Mouse (Mus musculus): ENCODE measurements around the gene Rps25. TPM values are rescaled to one million over a fixed set of nuclear protein-coding genes. Genes with fewer than 3 reads are reported as not detected.
"Not testable (repeated sequence)": the region's sequence is repeated elsewhere in the genome, so short reads cannot be mapped to it uniquely, and the experiment has no call there.

Rps25 gene
- polyA plus RNA-seq, 1 experiment from 2014 or later = 1,766 TPM

GRCm38 (mm10) chr9:44398087-44398486 is 8.9 kb upstream of the Rps25 start:
- no peak for ATAC-seq (ENCODE audit: insufficient read depth, low FRiP score, low TSS enrichment)
- Histone ChIP-seq H3K4me3 (ENCODE audit: low read depth, low read length) (peak overlapping the region; percentile 62), H3K27me3 (ENCODE audit: control insufficient read depth, insufficient read depth, low read length) (no peaks in the 10 kb centered on the region), H3K9me3 (ENCODE audit: control insufficient read depth, low read length) (no peaks in the 10 kb centered on the region), H3K4me2 (ENCODE audit: low read depth) (peak overlapping the region; percentile 96), H3K4me1 (ENCODE audit: control insufficient read depth, insufficient read depth, low read length) (peaks cover 7% of the 10 kb centered on the region; the same call in 1 of the 2 replicates), H3K9ac (ENCODE audit: low read length) (peak overlapping the region; percentile 36), H3K27ac (ENCODE audit: low read depth, low read length) (peak overlapping the region; percentile 70; the same call in 1 of the 2 replicates), H3K36me3 (ENCODE audit: control insufficient read depth, insufficient read depth, low read length) (peaks cover 12% of the 10 kb centered on the region)
- DNase-seq (ENCODE audit: low spot score) = no peak
- 3% methylated on average over 4 of the region's 4 CpGs for WGBS

GRCm38 (mm10) chr9:44398551-44398950 is 8.4 kb upstream of the Rps25 start:
- H3K4me1 ChIP-seq (ENCODE audit: control insufficient read depth, insufficient read depth, low read length) = peaks cover 7% of the 10 kb centered on the region; the same call in 1 of the 2 replicates
- ATAC-seq (ENCODE audit: insufficient read depth, low FRiP score, low TSS enrichment) (no peak), DNase-seq (ENCODE audit: low spot score) (no peak)
- H3K4me3 ChIP-seq (ENCODE audit: low read depth, low read length) = peak overlapping the region; percentile 62; the same call in 1 of the 2 replicates
- no peaks in the 10 kb centered on the region for H3K27me3 ChIP-seq (ENCODE audit: control insufficient read depth, insufficient read depth, low read length)
- WGBS = 81% methylated on average over 9 of the region's 9 CpGs
- H3K4me2 ChIP-seq (ENCODE audit: low read depth) = peak overlapping the region; percentile 96
- H3K9me3 ChIP-seq (ENCODE audit: control insufficient read depth, low read length) = no peaks in the 10 kb centered on the region
- H3K9ac ChIP-seq (ENCODE audit: low read length) = peak overlapping the region; percentile 36; the same call in 1 of the 2 replicates
- no peak overlapping the region for H3K27ac ChIP-seq (ENCODE audit: low read depth, low read length)
- H3K36me3 ChIP-seq (ENCODE audit: control insufficient read depth, insufficient read depth, low read length) = peaks cover 14% of the 10 kb centered on the region

- peaks cover 19% of the 10 kb centered on the region for H3K36me3 ChIP-seq (ENCODE audit: control insufficient read depth, insufficient read depth, low read length)
- H3K4me1 ChIP-seq (ENCODE audit: control insufficient read depth, insufficient read depth, low read length) = peaks cover 7% of the 10 kb centered on the region; the same call in 1 of the 2 replicates
- DNase-seq (ENCODE audit: low spot score) = no peak
- H3K4me2 ChIP-seq (ENCODE audit: low read depth) = peak overlapping the region; percentile 15; the same call in 1 of the 2 replicates
- no peak overlapping the region for H3K4me3 ChIP-seq (ENCODE audit: low read depth, low read length)
- ATAC-seq (ENCODE audit: insufficient read depth, low FRiP score, low TSS enrichment) = no peak
- WGBS = 83% methylated on average over 13 of the region's 13 CpGs
- H3K27ac ChIP-seq (ENCODE audit: low read depth, low read length) = no peak overlapping the region
- H3K27me3 ChIP-seq (ENCODE audit: control insufficient read depth, insufficient read depth, low read length) = no peaks in the 10 kb centered on the region
- no peaks in the 10 kb centered on the region for H3K9me3 ChIP-seq (ENCODE audit: control insufficient read depth, low read length)
- H3K9ac ChIP-seq (ENCODE audit: low read length) = no peak overlapping the region
Measured at GRCm38 (mm10) chr9:44399114-44399794, 7.7 kb upstream of the Rps25 start.

GRCm38 (mm10) chr9:44399795-44400114 is 7.2 kb upstream of the Rps25 start:
- H3K27me3 ChIP-seq (ENCODE audit: control insufficient read depth, insufficient read depth, low read length) = no peaks in the 10 kb centered on the region
- H3K36me3 ChIP-seq (ENCODE audit: control insufficient read depth, insufficient read depth, low read length) = peaks cover 19% of the 10 kb centered on the region
- peaks cover 7% of the 10 kb centered on the region; the same call in 1 of the 2 replicates for H3K4me1 ChIP-seq (ENCODE audit: control insufficient read depth, insufficient read depth, low read length)
- no peak overlapping the region for H3K9ac ChIP-seq (ENCODE audit: low read length)
- no peak overlapping the region for H3K4me3 ChIP-seq (ENCODE audit: low read depth, low read length)
- H3K4me2 ChIP-seq (ENCODE audit: low read depth) = no peak overlapping the region
- DNase-seq (ENCODE audit: low spot score) (no peak), ATAC-seq (ENCODE audit: insufficient read depth, low FRiP score, low TSS enrichment) (no peak)
- H3K27ac ChIP-seq (ENCODE audit: low read depth, low read length) = no peak overlapping the region
- H3K9me3 ChIP-seq (ENCODE audit: control insufficient read depth, low read length) = no peaks in the 10 kb centered on the region
- WGBS = 93% methylated on average over 6 of the region's 6 CpGs

DNA sequence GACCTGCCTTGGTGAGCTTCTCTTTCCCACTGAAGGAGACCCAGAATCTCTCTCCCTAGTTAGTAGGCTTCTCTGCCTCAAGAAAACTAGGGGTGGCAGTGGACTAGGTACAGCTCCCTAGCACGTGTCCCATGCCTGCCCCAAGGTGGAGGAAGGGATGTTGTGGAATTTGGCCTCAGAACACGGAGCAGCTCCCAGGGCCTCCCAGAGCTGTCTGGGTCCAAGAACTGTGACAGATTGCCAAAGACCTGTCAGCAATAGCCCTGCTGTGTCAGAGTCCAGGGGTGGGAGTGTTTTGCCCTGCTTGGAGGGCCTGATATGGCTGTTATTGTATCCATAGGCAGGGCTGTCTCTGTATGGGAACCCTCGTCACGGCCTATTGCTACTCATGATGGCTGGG is 5.9 kb upstream of the Rps25 start:
- no peak overlapping the region for H3K9ac ChIP-seq (ENCODE audit: low read length)
- H3K27ac ChIP-seq (ENCODE audit: low read depth, low read length) = no peak overlapping the region
- WGBS = 82% methylated on average over 4 of the region's 4 CpGs
- DNase-seq (ENCODE audit: low spot score) (no peak), ATAC-seq (ENCODE audit: insufficient read depth, low FRiP score, low TSS enrichment) (no peak)
- peaks cover 7% of the 10 kb centered on the region; the same call in 1 of the 2 replicates for H3K4me1 ChIP-seq (ENCODE audit: control insufficient read depth, insufficient read depth, low read length)
- H3K9me3 ChIP-seq (ENCODE audit: control insufficient read depth, low read length) = no peaks in the 10 kb centered on the region
- H3K4me3 ChIP-seq (ENCODE audit: low read depth, low read length) = no peak overlapping the region
- no peak overlapping the region for H3K4me2 ChIP-seq (ENCODE audit: low read depth)
- H3K36me3 ChIP-seq (ENCODE audit: control insufficient read depth, insufficient read depth, low read length) = peaks cover 19% of the 10 kb centered on the region
- H3K27me3 ChIP-seq (ENCODE audit: control insufficient read depth, insufficient read depth, low read length) = no peaks in the 10 kb centered on the region

GRCm38 (mm10) chr9:44405011-44405410 is 1.9 kb upstream of the Rps25 start:
- no peaks in the 10 kb centered on the region for H3K9me3 ChIP-seq (ENCODE audit: control insufficient read depth, low read length)
- H3K4me1 ChIP-seq (ENCODE audit: control insufficient read depth, insufficient read depth, low read length) = no peaks in the 10 kb centered on the region
- 84% methylated on average over 3 of the region's 3 CpGs for WGBS
- H3K4me3 ChIP-seq (ENCODE audit: low read depth, low read length) = no peak overlapping the region
- no peak for DNase-seq (ENCODE audit: low spot score)
- no peaks in the 10 kb centered on the region for H3K27me3 ChIP-seq (ENCODE audit: control insufficient read depth, insufficient read depth, low read length)
- H3K27ac ChIP-seq (ENCODE audit: low read depth, low read length) = no peak overlapping the region
- no peak for ATAC-seq (ENCODE audit: insufficient read depth, low FRiP score, low TSS enrichment)
- no peak overlapping the region for H3K4me2 ChIP-seq (ENCODE audit: low read depth)
- peaks cover 23% of the 10 kb centered on the region for H3K36me3 ChIP-seq (ENCODE audit: control insufficient read depth, insufficient read depth, low read length)
- H3K9ac ChIP-seq (ENCODE audit: low read length) = no peak overlapping the region

DNA sequence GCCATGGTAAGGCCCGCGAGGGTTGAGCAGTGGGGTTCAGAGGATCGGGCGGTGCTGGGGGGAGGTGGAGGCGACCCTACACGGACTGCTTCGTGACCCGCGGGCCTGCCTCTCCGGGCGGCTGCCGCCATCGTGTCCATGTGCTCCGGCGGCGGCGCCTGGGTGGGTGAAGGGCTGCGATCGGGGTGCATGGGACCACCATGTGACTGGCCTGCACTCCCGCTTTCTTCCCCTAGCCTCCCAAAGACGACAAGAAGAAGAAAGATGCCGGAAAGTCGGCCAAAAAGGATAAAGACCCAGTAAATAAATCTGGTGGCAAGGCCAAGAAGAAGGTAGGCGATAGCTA is 786 bp downstream of the Rps25 start:
- no peaks in the 10 kb centered on the region for H3K27me3 ChIP-seq (ENCODE audit: control insufficient read depth, insufficient read depth, low read length)
- WGBS = under 1% methylated on average over 24 of the region's 24 CpGs
- H3K9ac ChIP-seq (ENCODE audit: low read length) = peak overlapping the region; percentile 88
- H3K9me3 ChIP-seq (ENCODE audit: control insufficient read depth, low read length) = no peaks in the 10 kb centered on the region
- no peak for ATAC-seq (ENCODE audit: insufficient read depth, low FRiP score, low TSS enrichment)
- H3K4me3 ChIP-seq (ENCODE audit: low read depth, low read length) = peak overlapping the region; percentile 91
- H3K36me3 ChIP-seq (ENCODE audit: control insufficient read depth, insufficient read depth, low read length) = peaks cover 16% of the 10 kb centered on the region
- H3K4me1 ChIP-seq (ENCODE audit: control insufficient read depth, insufficient read depth, low read length) = no peaks in the 10 kb centered on the region
- peak overlapping the region; percentile 84; the same call in 1 of the 2 replicates for H3K27ac ChIP-seq (ENCODE audit: low read depth, low read length)
- H3K4me2 ChIP-seq (ENCODE audit: low read depth) = peak overlapping the region; percentile 38
- no peak for DNase-seq (ENCODE audit: low spot score)

GRCm38 (mm10) chr9:44408693-44409092 is 1.8 kb downstream of the Rps25 start:
- H3K9me3 ChIP-seq (ENCODE audit: control insufficient read depth, low read length); H3K4me1 ChIP-seq (ENCODE audit: control insufficient read depth, insufficient read depth, low read length); DNase-seq (ENCODE audit: low spot score); H3K27me3 ChIP-seq (ENCODE audit: control insufficient read depth, insufficient read depth, low read length); H3K27ac ChIP-seq (ENCODE audit: low read depth, low read length); ATAC-seq (ENCODE audit: insufficient read depth, low FRiP score, low TSS enrichment): not testable (repeated sequence)
- 83% methylated on average over 9 of the region's 9 CpGs for WGBS
- peak overlapping the region; percentile 91 for H3K4me3 ChIP-seq (ENCODE audit: low read depth, low read length)
- H3K9ac ChIP-seq (ENCODE audit: low read length) = 0 out of 2 replicates have a peak overlapping the region, but pooled peaks have one; percentile 88
- H3K36me3 ChIP-seq (ENCODE audit: control insufficient read depth, insufficient read depth, low read length) = peaks cover 13% of the 10 kb centered on the region
- peak overlapping the region; percentile 38 for H3K4me2 ChIP-seq (ENCODE audit: low read depth)

- Histone ChIP-seq H3K4me1 (ENCODE audit: control insufficient read depth, insufficient read depth, low read length) (no peaks in the 10 kb centered on the region), H3K9ac (ENCODE audit: low read length) (no peak overlapping the region), H3K36me3 (ENCODE audit: control insufficient read depth, insufficient read depth, low read length) (peaks cover 9% of the 10 kb centered on the region), H3K9me3 (ENCODE audit: control insufficient read depth, low read length) (no peaks in the 10 kb centered on the region), H3K27ac (ENCODE audit: low read depth, low read length) (no peak overlapping the region), H3K4me2 (ENCODE audit: low read depth) (no peak overlapping the region), H3K27me3 (ENCODE audit: control insufficient read depth, insufficient read depth, low read length) (no peaks in the 10 kb centered on the region), H3K4me3 (ENCODE audit: low read depth, low read length) (no peak overlapping the region)
- ATAC-seq (ENCODE audit: insufficient read depth, low FRiP score, low TSS enrichment) (no peak), DNase-seq (ENCODE audit: low spot score) (no peak)
- 79% methylated on average over 2 of the region's 2 CpGs for WGBS
Measured at GRCm38 (mm10) chr9:44410647-44411336, 3.9 kb downstream of the Rps25 start.
